Mouse (Mus musculus) adrenal gland, adult (tissue): ENCODE results near the gene Otulin.

Experiments used
- DNase-seq, 2 experiments: peaks; one replicate each; pipeline ENCODE4 v3.0.0; 2022 to 2023; ENCODE audit warnings: low spot score in 1 of 2; ENCODE audit not compliant: inconsistent age in 2 of 2

Otulin gene

GRCm38 (mm10) chr15:27617227-27617626 is 13.3 kb downstream of the Otulin start:
- DNase-seq = no peak

- DNase-seq = peak; percentile 52 to 73
Measured at GRCm38 (mm10) chr15:27616159-27616558, 14.3 kb downstream of the Otulin start.

GRCm38 (mm10) chr15:27613255-27613654 is 17.2 kb downstream of the Otulin start:
- DNase-seq = no peak

GRCm38 (mm10) chr15:27612533-27613221 is 17.8 kb downstream of the Otulin start:
- peak; percentile 55 to 83 for DNase-seq

GRCm38 (mm10) chr15:27609554-27609953 is 20.9 kb downstream of the Otulin start:
- DNase-seq = no peak

- DNase-seq = no peak
Measured at GRCm38 (mm10) chr15:27605252-27605651, 25.2 kb downstream of the Otulin start.

- no peak for DNase-seq
Measured at GRCm38 (mm10) chr15:27604558-27604957, 25.9 kb downstream of the Otulin start.

- DNase-seq = no peak
Measured at GRCm38 (mm10) chr15:27600524-27600923, 30.0 kb downstream of the Otulin start.

GRCm38 (mm10) chr15:27598786-27599385 is 31.6 kb downstream of the Otulin start:
- DNase-seq = no peak

GRCm38 (mm10) chr15:27597516-27597915 is 33.0 kb downstream of the Otulin start:
- DNase-seq = no peak

- peak in 1 of 2 experiments; percentile 72 for DNase-seq
Measured at GRCm38 (mm10) chr15:27596463-27597140, 33.9 kb downstream of the Otulin start.

GRCm38 (mm10) chr15:27595560-27595959 is 34.9 kb downstream of the Otulin start:
- DNase-seq = peak in 1 of 2 experiments; percentile 39

- no peak for DNase-seq
Measured at GRCm38 (mm10) chr15:27594973-27595372, 35.5 kb downstream of the Otulin start.

- DNase-seq = peak; percentile 39 to 81
Measured at GRCm38 (mm10) chr15:27593717-27594116, 36.8 kb downstream of the Otulin start.

- DNase-seq = peak; percentile 80 to 89
Measured at GRCm38 (mm10) chr15:27592620-27593320, 37.7 kb downstream of the Otulin start.

- DNase-seq = no peak
Measured at GRCm38 (mm10) chr15:27590812-27591211, 39.7 kb downstream of the Otulin start.

- DNase-seq = no peak
Measured at GRCm38 (mm10) chr15:27588087-27588826, 42.2 kb downstream of the Otulin start.

GRCm38 (mm10) chr15:27586093-27586480 is 44.4 kb downstream of the Otulin start:
- peak; percentile 43 to 75 for DNase-seq

GRCm38 (mm10) chr15:27585466-27586092 is 44.9 kb downstream of the Otulin start:
- DNase-seq = no peak

GRCm38 (mm10) chr15:27583620-27584019 is 46.9 kb downstream of the Otulin start:
- DNase-seq = no peak
